Mouse (Mus musculus) stomach, adult 2 months (tissue): ENCODE results near the gene Tcte3. TPM values are rescaled to one million over a fixed set of nuclear protein-coding genes. Genes with fewer than 3 reads are reported as not detected.

Experiments used
- polyA plus RNA-seq: library from polyadenylated mRNA; depleted of rRNA; stranded (reverse); fragments of >200 nt; gene quantifications from 2 replicates; pipeline ENCODE4 v1.2.3, GENCODE M21; 2012; rRNA removed

Gene Tcte3
- polyA plus RNA-seq: not detected in 2 replicates

DNA sequence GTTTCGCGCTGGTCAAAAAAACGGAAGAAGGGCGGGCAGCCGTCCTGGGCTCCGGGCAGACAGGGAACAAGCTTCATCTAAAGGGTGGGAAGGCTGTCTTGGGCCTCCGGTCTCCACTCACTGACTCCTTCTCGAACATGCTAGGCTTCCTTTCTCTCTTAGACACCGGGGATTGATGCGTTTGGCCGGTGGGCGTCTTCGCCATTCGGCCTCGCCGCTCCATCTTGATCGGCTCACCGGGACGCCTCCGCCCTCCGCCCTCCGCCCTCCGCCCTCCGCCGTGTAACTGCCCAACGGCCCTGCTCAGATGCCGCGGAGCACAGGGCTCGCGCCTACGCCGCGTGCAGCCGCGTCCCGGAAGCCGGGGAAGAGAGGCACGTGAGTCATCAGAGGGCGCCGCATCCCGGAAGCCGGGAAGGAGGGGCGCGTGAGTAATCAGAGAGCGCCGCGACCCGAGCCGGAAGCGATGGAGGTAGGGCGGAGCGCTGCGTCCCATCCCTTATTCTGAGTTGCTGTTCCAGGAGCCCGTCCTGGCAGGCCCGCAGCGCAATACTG lies at the start of gene Tcte3, which contains the start of the genes Ermard and Gm3448:
Tcte3 (minus strand) TSS at position 314 of the 555 bp plus-strand sequence.
Ermard (plus strand) TSS at position 34 of the 555 bp plus-strand sequence.
Gm3448 (minus strand) TSS at position 363 of the 555 bp plus-strand sequence.

GRCm38 (mm10) chr17:15009706-15010413 lies 31.4 kb downstream of the Tcte3 start, which contains the start of gene Gm3435:
Gene Gm3435, plus strand, starts transcription at chr17:15010176.

GRCm38 (mm10) chr17:14978362-14979038 lies 62.8 kb downstream of the Tcte3 start, which contains the start of the genes 9030025P20Rik and Gm3417:
Gene 9030025P20Rik, plus strand, starts transcription at chr17:14978468.
Gene Gm3417, minus strand, starts transcription at chr17:14978790.

Other genes with a start within 250 kb of the Tcte3 start
- gene Wdr27, start 98.3 kb downstream of the Tcte3 start, polyA plus RNA-seq: 1.7 and 2.5 TPM in 2 replicates
- gene 1600012H06Rik, start 98.3 kb downstream of the Tcte3 start, polyA plus RNA-seq: 5.8 TPM in 2 replicates
- 2.9 and 3.9 TPM in 2 replicates for gene Phf10, start 80.2 kb downstream of the Tcte3 start, polyA plus RNA-seq
- 1.5 and 3.6 TPM in 2 replicates for gene 9030025P20Rik, start 63.0 kb downstream of the Tcte3 start, polyA plus RNA-seq
- 0.37 TPM in 1 of 2 replicates, not detected in the other for gene Gm3417, start 62.7 kb downstream of the Tcte3 start, polyA plus RNA-seq
- 0.11 TPM in 1 of 2 replicates, not detected in the other for gene Gm3435, start 31.3 kb downstream of the Tcte3 start, polyA plus RNA-seq
- gene Ermard, start 280 bp downstream of the Tcte3 start, polyA plus RNA-seq: 8.9 and 11.3 TPM in 2 replicates
- 0.09 and 0.12 TPM in 2 replicates for gene Gm3448, start within 50 bp of the Tcte3 start, polyA plus RNA-seq